Mouse (Mus musculus) olfactory bulb, adult 2 months (tissue): ENCODE measurements around the gene Irf6.

ENCODE experiments used
- CTCF ChIP-seq: fragments of 200-500 bp; IDR thresholded peaks from 2 replicates; pipeline ENCODE4 v1.5.1; 2012; ENCODE audit warnings: low read depth, mild to moderate bottlenecking, low read length, moderate library complexity; ENCODE audit not compliant: insufficient read depth
- POLR2A ChIP-seq: fragments of 200-500 bp; IDR thresholded peaks from 2 replicates; pipeline ENCODE4 v1.6.1; 2012; ENCODE audit warnings: mild to moderate bottlenecking, low read depth, low read length, moderate library complexity; ENCODE audit not compliant: insufficient read depth

- TF ChIP-seq CTCF, result no peak
- no peak for TF ChIP-seq POLR2A
Observed at GRCm38 (mm10) chr1:193132385-193132784, 20.5 kb upstream of the Irf6 start.
